Mouse (Mus musculus) heart, adult 2 months (tissue): Measurements from ENCODE around the gene Gm17455.

Experiments
- CTCF ChIP-seq: fragments of 200-600 bp; IDR thresholded peaks from 2 replicates; pipeline ENCODE4 v1.8.1; 2022; ENCODE audit warnings: antibody characterized with exemption, mild to moderate bottlenecking, moderate library complexity
- POLR2A ChIP-seq: fragments of 200-500 bp; IDR thresholded peaks from 2 replicates; pipeline ENCODE4 v1.6.1; 2011; ENCODE audit warnings: mild to moderate bottlenecking, low read depth, low read length, control low read depth; ENCODE audit not compliant: insufficient read depth

DNA sequence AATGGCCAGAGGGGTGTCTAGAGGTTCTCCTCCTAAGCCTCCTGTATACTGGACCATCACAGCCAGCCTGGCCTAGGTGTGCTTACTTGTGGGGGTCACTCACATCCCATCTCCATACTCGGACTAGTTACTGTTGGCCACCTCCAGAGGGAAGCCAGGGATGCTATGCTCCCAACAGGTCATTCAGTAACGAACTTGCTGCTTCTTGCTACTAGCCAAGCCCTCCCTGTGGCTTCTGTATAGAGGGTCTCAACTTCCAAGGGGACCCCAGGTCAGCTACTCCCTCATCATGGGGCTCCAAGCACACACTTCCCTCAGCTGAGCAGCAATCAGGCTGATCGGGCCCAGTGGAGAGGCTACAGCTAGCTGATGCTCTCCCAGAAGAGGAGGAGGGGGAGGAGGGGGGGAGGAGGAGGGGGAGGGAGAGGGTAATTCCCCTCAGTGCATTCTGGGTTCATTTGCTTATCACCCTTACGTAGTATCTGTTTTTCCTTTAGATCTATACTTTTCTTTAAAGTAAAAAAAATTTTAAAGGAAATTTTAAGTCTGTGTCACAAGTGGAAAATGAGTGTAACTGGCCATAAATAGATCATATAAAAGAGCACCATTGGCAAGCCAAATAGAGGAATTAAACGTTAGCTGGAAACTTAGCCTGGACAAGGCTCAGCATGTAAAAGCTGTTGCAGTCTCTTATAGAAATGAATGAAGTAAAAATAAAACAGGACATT, 49.3 kb upstream of the Gm17455 start:
- TF ChIP-seq POLR2A: no peak
- no peak for TF ChIP-seq CTCF
